Mouse (Mus musculus) heart, embryonic 16.5 days (tissue): ENCODE data around the gene Ppp1r3e. TPM values are rescaled to one million over a fixed set of nuclear protein-coding genes. Genes with fewer than 3 reads are reported as not detected.

Source experiments
- ATAC-seq: fragments of 200-750 bp; cut with Nextera tagmentation; replicated peaks from 2 replicates; pipeline ENCODE4 v1.8.0; 2017; ENCODE audit warnings: moderate number of reproducible peaks; ENCODE audit not compliant: insufficient read depth, low FRiP score; ENCODE audit errors: extremely low read depth
- H3K27ac ChIP-seq: fragments of 300-500 bp; sonication (generic); 2 replicates; pipeline ENCODE4 v1.5.1; 2014; ENCODE audit warnings: mild to moderate bottlenecking, low read length, control low read depth, moderate library complexity
- H3K27me3 ChIP-seq: fragments of 300-500 bp; sonication (generic); 2 replicates; pipeline ENCODE4 v1.6.1; 2014; ENCODE audit warnings: low read length, mixed read lengths; ENCODE audit not compliant: control insufficient read depth, insufficient read depth
- H3K36me3 ChIP-seq: fragments of 300-500 bp; sonication (generic); 2 replicates; pipeline ENCODE4 v1.6.1; 2014; ENCODE audit not compliant: control insufficient read depth, insufficient read depth
- H3K4me1 ChIP-seq: fragments of 300-500 bp; sonication (generic); 2 replicates; pipeline ENCODE4 v1.6.1; 2014; ENCODE audit warnings: low read length, mixed read lengths; ENCODE audit not compliant: control insufficient read depth, insufficient read depth
- H3K4me2 ChIP-seq: fragments of 300-500 bp; sonication (generic); 2 replicates; pipeline ENCODE4 v1.6.1; 2014; ENCODE audit warnings: low read depth, mild to moderate bottlenecking, control low read depth, low read length
- H3K4me3 ChIP-seq: fragments of 300-500 bp; sonication (generic); 2 replicates; pipeline ENCODE4 v1.5.1; 2014; ENCODE audit warnings: mild to moderate bottlenecking, control low read depth, low read length
- H3K9ac ChIP-seq: fragments of 300-500 bp; sonication (generic); 2 replicates; pipeline ENCODE4 v1.6.1; 2014; ENCODE audit warnings: low read length, control low read depth
- H3K9me3 ChIP-seq: fragments of 300-500 bp; sonication (generic); replicated peaks from 2 replicates; pipeline ENCODE4 v1.6.1; 2016; ENCODE audit warnings: low read length; ENCODE audit not compliant: control insufficient read depth
- WGBS: fragments of 180-500 bp; shearing (Covaris S2); extraction: QIAGEN DNeasy Blood & Tissue Kit; methylation state at CpG from one replicate; pipeline ENCODE4 v1.1.7; 2014; 5-methylcytosine and 5-hydroxymethylcytosine counted together
- polyA plus RNA-seq: library from polyadenylated mRNA; unstranded; fragments of >200 nt; fragmentation: Nextera tagmentation; extraction: Ambion mirVana; gene quantifications from 2 replicates; pipeline ENCODE4 v1.2.1, GENCODE M21; 2015

The Ppp1r3e gene
- polyA plus RNA-seq, 1 experiment from 2014 or later = 0.59 TPM

DNA sequence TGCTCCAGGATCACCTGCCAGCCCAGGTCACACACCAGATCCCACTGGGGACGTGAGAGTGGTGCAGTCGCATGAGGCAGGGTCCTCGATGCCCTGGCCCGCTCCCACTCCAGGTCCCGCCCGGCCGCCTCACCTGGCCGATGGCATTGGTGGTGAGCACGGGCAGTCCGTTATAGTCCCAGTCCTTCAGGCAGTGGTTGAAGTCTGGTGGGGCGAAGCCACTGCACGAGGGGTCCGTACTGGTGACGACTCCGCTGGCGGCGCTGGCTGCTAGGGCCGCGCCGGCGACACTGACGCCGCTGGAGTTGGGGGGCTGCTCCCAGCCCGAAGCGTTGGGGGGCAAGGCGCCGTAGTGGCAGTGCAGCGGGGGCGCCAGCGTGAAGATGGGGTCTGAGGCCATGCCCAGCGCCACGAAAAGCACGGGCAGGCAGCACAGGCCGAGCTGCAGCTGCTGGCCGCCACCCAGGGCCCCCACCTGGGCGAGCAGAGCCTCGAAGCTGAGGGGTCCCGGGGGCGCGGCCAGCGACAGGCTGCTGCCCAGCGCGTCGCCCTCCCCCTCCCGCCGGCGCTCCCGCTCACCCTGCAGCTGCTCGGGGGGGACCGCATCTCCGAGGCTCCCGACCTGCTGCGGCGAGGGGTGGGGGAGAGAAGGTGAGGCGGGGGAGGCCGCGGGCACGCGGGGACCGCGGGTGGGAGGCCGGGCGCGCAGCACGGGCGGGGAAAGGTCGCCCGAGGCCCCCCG lies 34.9 kb upstream of the Ppp1r3e start:
- Histone ChIP-seq H3K9ac (peak overlapping the region; percentile 84), H3K9me3 (no peaks in the 10 kb centered on the region), H3K36me3 (peaks cover 9% of the 10 kb centered on the region; the same call in 1 of the 2 replicates), H3K4me1 (peaks cover 12% of the 10 kb centered on the region), H3K27ac (peak overlapping the region; percentile 56), H3K4me2 (peak overlapping the region; percentile 97), H3K27me3 (no peaks in the 10 kb centered on the region), H3K4me3 (peak overlapping the region; percentile 69)
- WGBS = 4% methylated on average over 59 of the region's 69 CpGs
- ATAC-seq = peak; percentile 70

DNA sequence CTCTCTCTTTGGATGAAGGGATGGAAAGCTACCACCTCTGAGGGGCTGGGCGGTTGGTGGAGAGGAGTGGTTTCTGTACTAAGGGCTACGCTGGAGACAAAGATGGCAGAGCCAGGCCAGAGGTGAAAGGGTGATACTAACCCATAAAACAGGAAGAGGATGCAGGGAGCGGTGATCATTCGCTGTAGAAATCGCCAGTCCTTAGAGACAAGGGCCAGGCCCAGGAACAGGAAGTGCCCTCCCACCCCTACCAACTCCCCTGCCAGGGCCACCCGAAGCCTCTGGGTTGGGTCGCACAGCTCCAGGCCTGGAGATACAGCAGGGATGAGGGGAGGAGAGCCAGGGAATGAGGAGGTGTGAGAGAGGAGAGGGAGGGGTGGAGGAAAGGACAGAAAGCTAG lies 31.3 kb upstream of the Ppp1r3e start:
- Histone ChIP-seq H3K27ac (no peak overlapping the region), H3K4me1 (peaks cover 14% of the 10 kb centered on the region), H3K9me3 (no peaks in the 10 kb centered on the region), H3K36me3 (peaks cover 15% of the 10 kb centered on the region), H3K4me3 (no peak overlapping the region), H3K4me2 (no peak overlapping the region), H3K27me3 (no peaks in the 10 kb centered on the region), H3K9ac (0 out of 2 replicates have a peak overlapping the region, but pooled peaks have one; percentile 9)
- 64% methylated on average over 7 of the region's 7 CpGs for WGBS
- no peak for ATAC-seq

DNA sequence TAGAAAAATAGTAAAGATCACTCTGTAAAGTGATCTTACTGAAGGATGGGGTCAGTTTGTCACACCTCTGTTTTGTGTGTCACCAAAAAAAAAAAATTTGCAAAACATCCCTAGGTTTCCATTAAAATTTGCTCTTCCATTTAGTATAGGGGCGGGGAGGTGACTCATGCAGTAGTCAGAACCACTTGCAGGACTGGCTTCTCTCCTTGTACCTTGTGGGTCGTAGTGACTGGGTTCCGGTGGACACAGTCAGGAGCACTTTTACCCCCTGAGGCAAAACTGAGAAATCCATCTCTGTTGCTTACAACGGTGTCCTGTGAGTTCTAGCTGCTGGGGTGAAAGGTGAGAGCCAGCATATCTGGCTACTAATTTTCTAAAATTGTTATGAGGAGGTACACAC lies 26.3 kb upstream of the Ppp1r3e start:
- Histone ChIP-seq H3K36me3 (peaks cover 19% of the 10 kb centered on the region), H3K27ac (no peak overlapping the region), H3K4me3 (no peak overlapping the region), H3K9ac (no peak overlapping the region), H3K9me3 (no peaks in the 10 kb centered on the region), H3K4me1 (peaks cover 4% of the 10 kb centered on the region; the same call in 1 of the 2 replicates), H3K27me3 (no peaks in the 10 kb centered on the region), H3K4me2 (no peak overlapping the region)
- WGBS = 94% methylated on average over 4 of the region's 4 CpGs
- ATAC-seq = no peak

DNA sequence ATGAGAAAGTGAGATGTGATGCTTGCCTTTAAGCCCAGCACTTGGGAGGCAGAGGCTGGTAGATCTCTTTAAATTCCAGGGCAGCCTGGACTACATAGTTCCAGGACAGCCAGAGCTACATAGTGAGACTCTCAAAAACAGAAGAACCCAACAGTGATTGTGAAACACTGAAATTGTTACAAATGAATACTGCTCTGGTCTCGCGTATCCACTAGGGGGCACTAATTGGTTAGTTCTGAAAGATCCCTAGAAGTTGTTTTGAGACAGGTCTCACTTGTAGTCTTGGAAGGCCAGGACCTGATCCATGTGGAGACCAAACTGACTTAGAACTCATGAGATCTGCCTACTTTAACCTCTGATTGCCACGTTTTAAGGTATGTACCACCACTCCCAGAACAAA lies 23.0 kb upstream of the Ppp1r3e start:
- ATAC-seq = peak; percentile 56; the same call in 1 of the 2 replicates
- peak overlapping the region; percentile 25 for H3K9ac ChIP-seq
- peaks cover 30% of the 10 kb centered on the region for H3K36me3 ChIP-seq
- no peak overlapping the region for H3K27ac ChIP-seq
- H3K27me3 ChIP-seq = no peaks in the 10 kb centered on the region
- peaks cover 15% of the 10 kb centered on the region for H3K4me1 ChIP-seq
- no peaks in the 10 kb centered on the region for H3K9me3 ChIP-seq
- no peak overlapping the region for H3K4me2 ChIP-seq
- no peak overlapping the region for H3K4me3 ChIP-seq
- WGBS = 0% methylated on average over 3 of the region's 3 CpGs

DNA sequence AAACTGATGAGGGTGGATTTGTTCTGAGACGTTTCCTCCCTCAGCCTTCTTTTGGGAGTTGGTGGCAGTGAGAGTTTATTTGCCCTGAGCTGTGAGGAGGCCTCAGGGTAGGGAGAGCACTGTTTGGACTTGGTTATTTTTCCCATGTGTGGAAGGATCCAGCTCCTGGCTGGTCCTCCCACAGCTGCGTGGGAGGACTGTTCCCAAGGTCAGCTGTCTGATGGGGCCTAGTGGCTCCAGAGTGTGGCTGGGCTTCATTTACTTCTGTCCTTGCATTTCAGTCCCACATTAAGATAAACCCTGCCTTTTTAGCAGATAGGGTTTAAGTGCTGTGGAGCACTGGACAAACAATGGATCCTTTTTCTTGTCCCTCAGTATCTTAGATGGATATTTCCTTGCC lies 20.1 kb upstream of the Ppp1r3e start:
- Histone ChIP-seq H3K4me2 (no peak overlapping the region), H3K4me1 (peaks cover 22% of the 10 kb centered on the region), H3K4me3 (no peak overlapping the region), H3K9ac (peak overlapping the region; percentile 16), H3K9me3 (no peaks in the 10 kb centered on the region), H3K36me3 (peaks cover 31% of the 10 kb centered on the region), H3K27ac (peak overlapping the region; percentile 21), H3K27me3 (no peaks in the 10 kb centered on the region)
- WGBS = 35% methylated on average over 2 of the region's 2 CpGs
- ATAC-seq = no peak

DNA sequence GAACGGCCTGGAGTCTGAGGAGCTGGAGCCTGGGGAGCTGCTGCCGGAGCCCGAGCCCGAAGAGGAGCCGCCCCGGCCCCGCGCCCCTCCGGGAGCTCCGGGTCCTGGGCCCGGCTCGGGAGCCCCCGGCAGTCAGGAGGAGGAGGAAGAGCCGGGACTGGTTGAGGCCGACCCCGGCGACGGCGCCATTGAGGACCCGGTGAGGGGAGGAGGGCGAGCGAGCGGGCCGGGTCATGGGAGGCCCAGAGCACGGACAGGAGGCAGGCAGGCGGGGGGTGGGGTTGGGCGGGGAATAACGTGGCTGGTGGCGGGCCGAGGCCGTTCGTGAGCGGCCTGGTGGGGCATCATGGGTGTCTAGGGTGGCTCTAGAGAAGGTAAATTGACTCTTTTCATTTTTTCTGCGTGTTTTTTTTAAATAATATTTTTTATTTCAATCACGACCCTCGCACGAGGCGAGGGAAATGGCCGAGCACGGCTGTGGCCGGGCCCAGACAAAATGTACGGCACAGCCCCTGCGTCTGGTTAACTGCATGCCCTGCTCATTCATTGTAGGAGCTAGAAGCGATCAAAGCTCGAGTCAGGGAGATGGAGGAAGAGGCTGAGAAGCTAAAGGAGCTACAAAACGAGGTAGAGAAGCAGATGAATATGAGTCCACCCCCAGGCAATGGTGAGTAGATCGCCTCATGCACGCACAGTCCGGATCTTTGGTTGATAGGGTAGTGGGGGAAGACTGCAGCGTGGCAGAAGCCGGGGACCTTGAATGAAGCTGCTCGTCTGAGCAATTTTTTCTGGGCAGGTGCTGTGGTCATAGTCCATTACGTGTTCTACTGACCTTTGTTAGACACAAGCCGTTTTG lies 17.2 kb upstream of the Ppp1r3e start:
- peak; percentile 73 for ATAC-seq
- Histone ChIP-seq H3K4me3 (peak overlapping the region; percentile 97), H3K27ac (peak overlapping the region; percentile 94), H3K36me3 (peaks cover 31% of the 10 kb centered on the region), H3K9me3 (no peaks in the 10 kb centered on the region), H3K4me1 (peaks cover 20% of the 10 kb centered on the region), H3K9ac (peak overlapping the region; percentile 99), H3K4me2 (peak overlapping the region; percentile 85), H3K27me3 (no peaks in the 10 kb centered on the region)
- WGBS = under 1% methylated on average over 54 of the region's 54 CpGs

DNA sequence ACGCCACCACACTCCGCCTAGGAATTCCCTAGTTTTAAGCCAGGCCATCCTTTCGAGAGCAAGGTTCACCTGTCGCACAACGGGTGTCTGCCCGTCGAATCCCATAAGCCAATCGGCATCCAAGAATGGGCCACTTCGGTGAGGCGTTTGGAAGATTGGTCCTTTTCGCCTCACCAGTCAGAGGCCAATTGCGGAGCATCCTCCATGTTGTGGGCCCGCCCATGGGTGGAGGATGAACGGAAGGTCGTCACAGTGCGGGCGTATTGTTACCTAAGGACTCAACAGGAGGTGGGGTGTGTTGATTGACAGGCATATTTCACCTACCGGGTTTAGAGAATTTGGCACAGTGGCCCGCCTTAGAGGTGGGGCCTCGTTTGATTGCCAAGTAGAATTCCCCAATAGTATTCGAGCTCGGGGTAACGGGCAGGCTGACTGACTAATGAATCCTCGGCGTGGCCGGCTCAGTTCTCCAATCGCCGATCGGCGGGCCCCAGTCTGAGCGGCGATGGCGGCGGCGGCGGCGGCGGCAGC lies 16.4 kb upstream of the Ppp1r3e start:
- under 1% methylated on average over 38 of the region's 38 CpGs for WGBS

DNA sequence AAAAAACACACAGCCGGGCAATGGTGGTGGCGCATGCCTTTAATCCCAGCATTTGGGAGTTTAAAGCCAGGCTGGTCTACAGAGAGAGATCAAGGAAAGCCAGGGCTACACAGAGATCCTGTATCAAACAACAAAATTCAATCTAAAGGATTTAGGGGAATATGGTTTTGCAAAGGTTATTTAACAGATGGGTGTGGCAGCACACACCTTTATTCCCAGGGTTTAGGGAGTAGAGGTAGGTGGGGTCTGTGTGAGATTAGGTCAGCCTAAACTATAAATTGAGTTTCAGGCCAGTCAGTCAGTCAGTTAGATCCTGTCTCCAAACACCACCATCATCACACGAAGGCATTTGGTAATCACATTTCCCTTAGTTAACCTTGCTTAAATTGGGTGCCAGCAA lies 14.8 kb upstream of the Ppp1r3e start, which contains the start of gene Pabpn1:
TSS of gene Pabpn1 (plus strand) at position 301 of the 400 bp plus-strand sequence.
- ATAC-seq = no peak
- Histone ChIP-seq H3K27me3 (no peaks in the 10 kb centered on the region), H3K27ac (peak within 1 kb of the TSS; percentile 90), H3K36me3 (peaks cover 17% of the 10 kb centered on the region), H3K9ac (peak within 1 kb of the TSS; percentile 72), H3K4me3 (peak within 1 kb of the TSS; percentile 65), H3K9me3 (no peaks in the 10 kb centered on the region), H3K4me1 (peaks cover 16% of the 10 kb centered on the region), H3K4me2 (peak within 1 kb of the TSS; percentile 70)
- WGBS = 92% methylated on average over 3 of the region's 3 CpGs

More for the DNA sequence above, 16.4 kb upstream of the Ppp1r3e start:
- no peaks in the 10 kb centered on the region for H3K9me3 ChIP-seq
- H3K27me3 ChIP-seq = no peaks in the 10 kb centered on the region
- H3K4me3 ChIP-seq = peak overlapping the region; percentile 97
- peak overlapping the region; percentile 70 for H3K4me2 ChIP-seq
- peaks cover 20% of the 10 kb centered on the region for H3K4me1 ChIP-seq
- H3K36me3 ChIP-seq = peaks cover 26% of the 10 kb centered on the region
- peak overlapping the region; percentile 99 for H3K9ac ChIP-seq
- peak overlapping the region; percentile 94 for H3K27ac ChIP-seq
- ATAC-seq = peak; percentile 97
